Mouse (Mus musculus): ENCODE results near the gene Plcxd3. TPM values are rescaled to one million over a fixed set of nuclear protein-coding genes. Genes with fewer than 3 reads are reported as not detected.
"Not testable (repeated sequence)": the region's sequence is repeated elsewhere in the genome, so short reads cannot be mapped to it uniquely, and the experiment has no call there.

The Plcxd3 gene
- polyA plus RNA-seq, 1 experiment from 2014 or later, result 2.8 TPM

DNA sequence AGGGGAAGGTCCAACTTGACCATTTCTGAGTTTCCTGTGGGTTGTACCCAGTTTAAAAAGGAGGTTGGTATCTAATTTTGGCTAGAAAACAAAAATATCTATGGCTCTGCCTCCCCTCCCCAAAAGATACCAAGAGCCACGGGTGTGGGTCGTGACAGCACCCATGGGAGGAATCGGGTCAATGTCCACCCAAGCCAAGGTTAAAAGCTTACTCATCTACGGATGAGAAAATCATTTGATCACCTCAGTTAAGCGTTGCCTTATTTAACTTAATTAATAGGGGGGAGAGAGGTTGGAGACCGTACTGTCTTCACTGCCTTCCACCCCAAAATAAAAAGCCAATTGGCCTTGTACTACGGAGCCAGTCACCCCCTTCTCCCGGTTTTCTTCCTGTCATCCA, 223.4 kb downstream of the Plcxd3 start:
- WGBS, result 87% methylated on average over 8 of the region's 8 CpGs
- not testable (repeated sequence) for H3K4me2 ChIP-seq (replicated peaks); H3K36me3 ChIP-seq; H3K9ac ChIP-seq; H3K9me3 ChIP-seq; H3K27ac ChIP-seq; H3K4me1 ChIP-seq (replicated peaks); ATAC-seq; H3K27me3 ChIP-seq (replicated peaks); H3K4me3 ChIP-seq (replicated peaks)

DNA sequence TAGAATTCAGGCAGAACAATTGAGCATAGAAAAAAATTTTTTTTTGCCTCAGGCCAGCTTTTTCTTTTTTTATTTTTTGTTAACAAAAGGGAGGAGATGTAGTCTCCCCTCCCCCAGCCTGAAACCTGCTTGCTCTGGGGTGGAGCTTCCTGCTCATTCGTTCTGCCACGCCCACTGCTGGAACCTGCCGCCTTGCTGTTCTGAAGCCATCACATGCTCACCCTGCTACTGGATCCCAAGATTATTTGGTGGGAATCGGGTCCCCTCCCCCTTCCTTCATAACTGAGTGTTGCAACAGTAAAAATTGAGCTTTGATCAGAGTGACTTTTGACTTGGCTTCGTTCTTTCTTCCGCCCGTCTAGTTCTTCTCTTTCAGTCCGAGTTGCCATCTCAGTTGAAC, 224.0 kb downstream of the Plcxd3 start:
- H3K4me2 ChIP-seq (replicated peaks); H3K9me3 ChIP-seq; H3K27ac ChIP-seq; H3K27me3 ChIP-seq (replicated peaks); H3K4me1 ChIP-seq (replicated peaks); H3K36me3 ChIP-seq; ATAC-seq; H3K9ac ChIP-seq; H3K4me3 ChIP-seq (replicated peaks): not testable (repeated sequence)
- WGBS, result 89% methylated on average over 8 of the region's 8 CpGs

DNA sequence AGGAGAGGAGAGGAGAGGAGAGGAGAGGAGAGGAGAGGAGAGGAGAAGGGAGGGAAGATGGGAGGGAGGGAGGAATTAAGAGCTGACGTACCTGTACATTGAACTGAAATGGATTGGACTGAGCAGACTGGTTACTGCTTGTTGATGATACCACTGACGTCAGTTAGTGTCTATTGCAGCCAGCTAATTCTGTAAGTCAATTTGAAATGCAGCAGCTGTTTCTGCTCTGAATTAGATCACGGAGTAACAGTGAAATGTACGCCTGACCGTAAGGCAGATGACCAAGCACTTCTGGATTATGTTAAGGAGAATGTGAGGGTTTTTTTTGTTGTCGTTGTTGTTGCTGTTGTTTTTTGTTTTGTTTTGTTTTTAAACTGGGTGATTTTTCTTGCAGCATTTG, 230.3 kb downstream of the Plcxd3 start:
- H3K4me1 ChIP-seq (replicated peaks), result no peaks in the 10 kb centered on the region
- H3K27me3 ChIP-seq (replicated peaks), result no peaks in the 10 kb centered on the region
- H3K27ac ChIP-seq, result no peak overlapping the region
- H3K4me3 ChIP-seq (replicated peaks), result no peak overlapping the region
- no peaks in the 10 kb centered on the region for H3K9me3 ChIP-seq
- no peaks in the 10 kb centered on the region for H3K36me3 ChIP-seq
- no peak overlapping the region for H3K4me2 ChIP-seq (replicated peaks)
- no peak overlapping the region for H3K9ac ChIP-seq
- WGBS, result 37% methylated on average over 6 of the region's 6 CpGs
- peak; percentile 63 for ATAC-seq
